Mouse (Mus musculus): ENCODE results near the gene Efcc1.

DNA sequence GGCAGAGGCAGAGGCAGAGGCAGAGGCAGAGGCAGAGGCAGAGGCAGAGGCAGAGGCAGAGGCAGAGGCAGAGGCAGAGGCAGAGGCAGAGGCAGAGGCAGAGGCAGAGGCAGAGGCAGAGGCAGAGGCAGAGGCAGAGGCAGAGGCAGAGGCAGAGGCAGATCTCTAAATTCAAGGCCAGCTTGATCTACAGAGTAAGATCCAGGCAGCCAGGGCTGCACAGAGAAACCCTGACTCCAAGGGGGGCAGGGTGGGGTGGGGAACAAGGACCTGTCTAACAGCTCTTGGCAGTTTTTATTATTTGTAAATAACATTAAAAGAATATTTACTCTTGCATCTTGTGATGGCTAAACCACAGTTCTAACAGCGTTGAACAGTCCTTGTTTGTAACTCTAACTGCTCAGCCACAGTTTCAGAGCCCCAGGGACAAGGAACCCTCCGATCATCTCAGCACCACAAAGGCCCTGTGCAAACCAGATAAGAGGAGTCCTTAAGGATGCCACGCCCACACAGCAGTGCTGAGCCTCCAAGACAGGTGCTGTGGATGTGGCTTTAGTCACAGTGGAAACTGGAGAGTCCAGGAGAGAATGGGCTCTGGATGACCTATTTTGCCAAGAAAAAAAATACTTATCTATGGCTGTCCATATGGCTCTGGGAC is 45.0 kb downstream of the Efcc1 start:
- TF ChIP-seq MAX (IDR thresholded peaks at IDR 0.05; ENCODE audit: low read length) (no peak), MYC (IDR thresholded peaks at IDR 0.05; ENCODE audit: low read depth, low read length) (no peak), ZKSCAN1 (IDR thresholded peaks at IDR 0.05; ENCODE audit: borderline replicate concordance, low read depth, low read length) (no peak), USF2 (conservative IDR thresholded peaks at IDR 0.05; ENCODE audit: low read depth, low read length) (no peak), SMC3 (IDR thresholded peaks at IDR 0.05; ENCODE audit: low read depth, low read length) (no peak)

Measured in CH12.LX (cell line).